In the genomic region with DNA sequence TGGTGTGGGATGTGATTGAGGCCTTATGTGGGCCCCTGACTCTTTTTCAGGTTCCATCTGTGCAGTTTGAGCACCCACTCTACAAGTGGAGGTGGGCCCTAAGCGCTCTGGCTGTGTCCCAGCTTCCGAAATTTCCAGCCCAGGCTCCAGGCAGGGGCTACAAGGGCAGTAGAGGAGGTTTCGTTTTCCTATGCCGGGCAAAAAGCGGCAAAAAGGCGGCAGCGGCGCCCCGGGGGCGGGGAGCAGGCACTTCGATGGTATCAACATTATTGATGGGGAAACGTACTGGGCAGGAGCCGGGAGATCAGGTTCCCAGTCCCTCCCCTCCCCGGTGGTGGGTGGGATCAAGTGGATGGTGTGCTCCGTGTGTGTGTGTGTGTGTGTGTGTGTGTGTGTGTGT, we compare ENCODE assay signal across 9 mouse cellular contexts. TPM values are rescaled to one million over a fixed set of nuclear protein-coding genes. Genes with fewer than 3 reads are reported as not detected.
DNase-seq lines count a peak whose midpoint lies in the region; ATAC-seq and TF ChIP-seq lines count a peak whose summit lies in the region.
"Had no signal": no experiment of that assay in that cellular context is flagged by ENCODE, and none has a peak within 500 bp of the region (broad histone marks: within the 10 kb centered on the region; RNA-seq: fewer than 3 reads in every experiment).

No protein-coding gene starts in this region.

- H3K27ac ChIP-seq in embryonic facial prominence, embryonic 14.5 days (replicated peaks; ENCODE audit: low read depth, low read length) = no peak overlapping the region
- peak overlapping the region; percentile 55 for H3K27ac ChIP-seq in kidney, adult 2 months (ENCODE audit: insufficient read depth, low read depth, low read length)
- H3K27ac ChIP-seq in midbrain, embryonic 10.5 days (replicated peaks) = peak overlapping the region; percentile 99
- H3K27ac ChIP-seq in thymus, adult 2 months (ENCODE audit: control insufficient read depth, insufficient read depth, low read length) = no peak overlapping the region
- H3K27ac ChIP-seq: heart, adult 2 months had no signal

- DNase-seq in layer of hippocampus, postnatal 10 days (ENCODE audit: low spot score in 2 of 2) = peak; percentile 41 to 54
- no peak for DNase-seq in layer of hippocampus, adult 11-12 months (ENCODE audit: low spot score)
- peak; percentile 40 for DNase-seq in embryonic facial prominence, embryonic 14.5 days (ENCODE audit: low spot score)
- DNase-seq in kidney, adult 2 months = peak; percentile 71
- DNase-seq in midbrain, embryonic 10.5 days (ENCODE audit: low spot score) = peak; percentile 65
- no peak for DNase-seq in thymus, adult 2 months
- no peak for DNase-seq in gastrocnemius, postnatal 10 days
- no peak for DNase-seq in spleen, postnatal 36 days (ENCODE audit: low spot score in 2 of 2)

- no peak for TF ChIP-seq CTCF in kidney, adult 2 months (conservative IDR thresholded peaks at IDR 0.05; ENCODE audit: insufficient read depth, insufficient read length, low read depth, low read length)
- TF ChIP-seq CTCF in thymus, adult 2 months (IDR thresholded peaks at IDR 0.05; ENCODE audit: borderline replicate concordance, control insufficient read depth, extremely low read depth, insufficient read depth, low read length, poor library complexity) = no peak

- TF ChIP-seq POLR2A in kidney, adult 2 months (IDR thresholded peaks at IDR 0.05; ENCODE audit: low read depth, low read length) = no peak
- TF ChIP-seq POLR2A in thymus, adult 2 months (IDR thresholded peaks at IDR 0.05; ENCODE audit: control insufficient read depth, extremely low read depth, insufficient read depth, low read length, poor library complexity) = no peak

- ATAC-seq in embryonic facial prominence, embryonic 14.5 days (ENCODE audit: low read depth) = no peak

- peaks cover 96% of the 10 kb centered on the region for H3K27me3 ChIP-seq in embryonic facial prominence, embryonic 14.5 days (replicated peaks; ENCODE audit: control insufficient read depth, insufficient read depth, low read length)
- H3K27me3 ChIP-seq in kidney, adult 2 months (replicated peaks; ENCODE audit: control insufficient read depth, insufficient read depth, low read length) = no peaks in the 10 kb centered on the region; the same call in 1 of the 2 replicates
- H3K27me3 ChIP-seq in midbrain, embryonic 10.5 days (ENCODE audit: low read depth, poor library complexity, severe bottlenecking) = peaks cover 65% of the 10 kb centered on the region
- H3K27me3 ChIP-seq in thymus, adult 2 months (ENCODE audit: control insufficient read depth, insufficient read depth, low read length) = peaks cover 14% of the 10 kb centered on the region

- peak overlapping the region; percentile 86 for H3K4me2 ChIP-seq in embryonic facial prominence, embryonic 14.5 days (ENCODE audit: low read depth, low read length)

- no peaks in the 10 kb centered on the region for H3K4me1 ChIP-seq in embryonic facial prominence, embryonic 14.5 days (ENCODE audit: control insufficient read depth, insufficient read depth, low read length)
- peaks cover 15% of the 10 kb centered on the region for H3K4me1 ChIP-seq in kidney, adult 2 months (ENCODE audit: control insufficient read depth, insufficient read depth, low read length)
- H3K4me1 ChIP-seq in midbrain, embryonic 10.5 days = peaks cover 51% of the 10 kb centered on the region
- no peaks in the 10 kb centered on the region for H3K4me1 ChIP-seq in thymus, adult 2 months (replicated peaks; ENCODE audit: control insufficient read depth, insufficient read depth, low read length)

- no peak overlapping the region for H3K9ac ChIP-seq in embryonic facial prominence, embryonic 14.5 days (ENCODE audit: low read depth, low read length)

- peak overlapping the region; percentile 7; the same call in 1 of the 2 replicates for H3K4me3 ChIP-seq in embryonic facial prominence, embryonic 14.5 days (ENCODE audit: low read depth, low read length)
- peak overlapping the region; percentile 40 for H3K4me3 ChIP-seq in kidney, adult 2 months (ENCODE audit: insufficient read depth, low read depth, low read length)
- peak overlapping the region; percentile 94 for H3K4me3 ChIP-seq in midbrain, embryonic 10.5 days
- no peak overlapping the region for H3K4me3 ChIP-seq in thymus, adult 2 months (ENCODE audit: control insufficient read depth, insufficient read depth, low read length)
- H3K4me3 ChIP-seq: heart, adult 2 months had no signal

- H3K36me3 ChIP-seq in embryonic facial prominence, embryonic 14.5 days (ENCODE audit: control insufficient read depth, insufficient read depth, low read length) = no peaks in the 10 kb centered on the region
- H3K36me3 ChIP-seq in kidney, adult 2 months (ENCODE audit: control insufficient read depth, insufficient read depth, low read length) = no peaks in the 10 kb centered on the region
- H3K36me3 ChIP-seq in midbrain, embryonic 10.5 days = no peaks in the 10 kb centered on the region
- no peaks in the 10 kb centered on the region for H3K36me3 ChIP-seq in thymus, adult 2 months (ENCODE audit: control insufficient read depth, insufficient read depth, low read length)

- H3K9me3 ChIP-seq in embryonic facial prominence, embryonic 14.5 days (ENCODE audit: control insufficient read depth, low read length) = no peaks in the 10 kb centered on the region
- no peaks in the 10 kb centered on the region for H3K9me3 ChIP-seq in midbrain, embryonic 10.5 days (replicated peaks)

- 2% methylated on average over 15 of the region's 15 CpGs for WGBS in embryonic facial prominence, embryonic 14.5 days
- 8% methylated on average over 15 of the region's 15 CpGs for WGBS in kidney, adult 2 months
- under 1% methylated on average over 14 of the region's 15 CpGs for whole genome bisulfite sequencing in midbrain, embryonic 10.5 days
- 2% methylated on average over 15 of the region's 15 CpGs for WGBS in thymus, adult 2 months

RNA-seq across cellular contexts. Expression of gene Sall1, which starts 2.3 kb away (rescaled TPM):
- 10 to 100 TPM; 15.4 to 16.2 TPM for total RNA-seq in layer of hippocampus, postnatal 10 days (2021)
- polyA plus RNA-seq in embryonic facial prominence, embryonic 14.5 days (2014; fragmentation: Nextera tagmentation; extraction: Ambion mirVana) = 1.2 and 1.3 TPM in 2 replicates
- 26.0 and 34.0 TPM in 2 replicates for polyA plus RNA-seq in kidney, adult 2 months (2012; rRNA removed)
- polyA plus RNA-seq in midbrain, embryonic 10.5 days (2016; fragmentation: Nextera tagmentation; extraction: Ambion mirVana) = 15.3 and 17.5 TPM in 2 replicates
- 0.03 and 0.04 TPM in 2 replicates for polyA plus RNA-seq in thymus, adult 2 months (2012; rRNA removed)
- under 1 TPM; 0.07 to 0.16 TPM for total RNA-seq in gastrocnemius, postnatal 10 days (2021)

Comparison
In these comparisons a context has a peak if more than half of its experiments do, and no peak if none do; other contexts are left out.
1. DNase-seq: peak in layer of hippocampus, postnatal 10 days (2 of 2), embryonic facial prominence, embryonic 14.5 days (single experiment), kidney, adult 2 months (single experiment) and midbrain, embryonic 10.5 days (single experiment); none in layer of hippocampus, adult 11-12 months (single experiment), thymus, adult 2 months (single experiment), gastrocnemius, postnatal 10 days (single experiment) and spleen, postnatal 36 days (0 of 2).
2. H3K27ac ChIP-seq: peak in kidney, adult 2 months (single experiment) and midbrain, embryonic 10.5 days (single experiment); none in embryonic facial prominence, embryonic 14.5 days (single experiment) and thymus, adult 2 months (single experiment).